Mouse (Mus musculus) lung, postnatal 0 days (tissue): ENCODE results near the gene Fermt1.

Experiments
- CTCF ChIP-seq: IDR thresholded peaks from 2 replicates; pipeline ENCODE4 v1.5.1; 2016; ENCODE audit warnings: antibody characterized with exemption, mild to moderate bottlenecking
- EP300 ChIP-seq: IDR thresholded peaks from 2 replicates; pipeline ENCODE4 v1.6.1; 2016; ENCODE audit warnings: antibody characterized with exemption, mild to moderate bottlenecking, control low read depth

DNA sequence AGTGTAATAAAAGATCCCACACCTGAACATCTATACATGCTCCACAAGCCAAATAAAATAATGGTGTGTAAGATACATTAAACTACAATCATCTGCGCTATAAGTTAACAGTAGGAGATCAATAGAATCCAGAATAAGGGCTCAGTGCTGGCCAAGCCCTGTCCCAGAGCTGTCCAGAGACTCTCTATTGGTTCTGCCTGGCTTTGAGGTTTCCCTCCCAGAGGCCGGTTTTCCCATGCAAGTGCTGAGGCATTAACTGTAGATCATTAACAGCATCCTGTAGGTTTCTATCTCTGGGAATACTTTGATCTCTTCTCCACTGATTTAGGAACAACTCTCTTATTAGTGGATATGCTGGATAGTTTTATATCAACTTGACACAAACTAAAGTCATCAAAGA, 16.7 kb downstream of the Fermt1 start:
- TF ChIP-seq CTCF (no peak), EP300 (no peak)
